Mouse (Mus musculus): ENCODE results near the gene Tbcb. TPM values are rescaled to one million over a fixed set of nuclear protein-coding genes. Genes with fewer than 3 reads are reported as not detected.
"Not testable (repeated sequence)": the region's sequence is repeated elsewhere in the genome, so short reads cannot be mapped to it uniquely, and the experiment has no call there.

Tbcb gene
- total RNA-seq, 2 experiments from 2014 or later: 29.8 to 31.5 TPM

DNA sequence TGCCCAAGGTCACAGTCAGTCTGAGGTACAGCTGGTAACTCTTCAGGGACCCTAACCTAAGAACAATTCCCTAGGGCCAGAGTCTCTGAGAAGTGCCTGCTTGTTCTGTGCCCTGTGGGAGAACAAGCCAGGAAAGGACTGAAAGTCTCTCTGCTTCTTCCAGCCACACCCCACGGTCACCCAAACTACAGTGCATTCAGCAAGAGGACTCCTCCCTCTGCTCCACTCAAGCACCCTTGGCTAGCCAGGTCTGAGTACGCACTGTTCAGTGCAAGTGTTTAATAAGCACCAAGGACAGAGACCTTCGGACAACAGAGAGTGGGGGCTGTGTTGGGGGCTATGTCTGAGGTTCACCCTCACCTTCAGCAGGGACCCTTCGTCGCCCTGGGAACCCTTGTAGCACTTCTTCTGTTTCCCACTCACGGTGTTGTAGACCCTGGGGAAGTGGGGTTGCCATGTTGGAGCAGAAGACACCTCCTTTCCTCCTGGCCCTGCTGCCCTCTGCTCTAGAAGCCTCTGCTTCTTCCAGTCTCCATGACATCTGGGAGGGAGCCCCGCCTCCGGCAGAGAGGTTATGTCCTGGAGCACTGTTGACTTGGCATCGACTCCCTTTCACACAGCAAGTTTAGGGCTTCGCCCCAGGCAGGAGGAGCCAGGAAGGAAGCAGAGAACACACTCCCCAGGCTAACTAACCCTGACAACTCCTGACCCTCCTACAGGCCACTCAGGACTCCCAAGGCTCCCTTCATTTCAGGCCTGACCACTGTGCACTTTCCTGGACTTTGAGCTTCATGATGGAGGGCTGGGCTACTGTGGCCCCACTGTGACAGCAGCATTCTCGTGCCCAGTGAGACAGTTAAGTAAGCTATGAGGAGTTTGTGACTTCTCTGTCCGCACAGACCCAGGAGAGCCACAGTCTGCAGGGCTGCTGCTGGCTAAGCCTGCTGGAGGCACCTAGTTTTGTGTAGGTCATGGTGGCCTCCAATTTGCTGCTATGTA, 20.2 kb upstream of the Tbcb start:
- intact Hi-C loops (cut with DNase I): no loop called here
- peak; percentile 70 for DNase-seq
- no peak for TF ChIP-seq CTCF (IDR thresholded peaks at IDR 0.05)
- peak overlapping the region; percentile 19 for H3K4me3 ChIP-seq
- H3K27ac ChIP-seq: peak overlapping the region; percentile 48

DNA sequence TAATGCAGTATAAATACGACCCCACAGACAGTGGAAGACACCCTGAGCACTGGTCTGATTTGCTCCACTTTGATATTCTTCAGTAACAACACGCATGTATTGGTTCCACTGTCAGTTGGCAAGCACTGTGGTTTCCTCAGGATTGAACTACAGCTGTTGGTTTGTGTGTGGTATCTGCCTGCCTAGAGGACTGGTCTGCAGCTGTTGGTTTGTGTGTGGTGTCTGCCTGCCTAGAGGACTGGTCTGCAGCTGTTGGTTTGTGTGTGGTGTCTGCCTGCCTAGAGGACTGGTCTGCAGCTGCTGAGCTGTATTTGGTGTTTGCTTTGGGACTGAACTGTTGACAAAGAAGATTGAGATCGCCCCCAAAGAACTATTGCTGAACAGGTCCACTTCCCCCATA, 5.3 kb upstream of the Tbcb start:
- H3K27ac ChIP-seq; DNase-seq; intact Hi-C loops (cut with DNase I); H3K4me3 ChIP-seq: not testable (repeated sequence)

DNA sequence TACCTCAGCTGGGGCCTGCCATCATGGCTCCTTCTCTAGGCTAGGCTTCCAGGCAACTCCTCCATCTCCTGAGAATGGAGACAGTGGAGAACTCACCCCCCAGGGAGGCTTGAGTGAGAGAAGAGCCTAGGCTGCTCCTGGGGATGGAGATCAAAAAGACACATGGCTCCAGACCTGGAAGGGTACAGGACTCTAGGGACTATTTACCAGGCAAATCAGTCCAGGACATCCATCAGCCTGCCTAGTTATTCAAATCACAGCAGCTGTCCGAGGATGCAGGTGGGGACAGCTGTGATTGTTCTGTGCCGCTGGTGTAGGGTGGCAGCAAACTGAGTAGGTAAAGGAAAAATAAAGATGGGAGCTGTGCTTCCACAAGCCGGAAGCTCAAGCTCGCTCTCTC, 3.6 kb upstream of the Tbcb start, which contains the start of gene Ovol3:
Gene Ovol3 (minus strand): TSS at position 101 of the 400 bp plus-strand sequence.
- H3K4me3 ChIP-seq: no peak within 1 kb of the TSS
- intact Hi-C loops (cut with DNase I): no loop called here
- TF ChIP-seq CTCF (IDR thresholded peaks at IDR 0.05): no peak

DNA sequence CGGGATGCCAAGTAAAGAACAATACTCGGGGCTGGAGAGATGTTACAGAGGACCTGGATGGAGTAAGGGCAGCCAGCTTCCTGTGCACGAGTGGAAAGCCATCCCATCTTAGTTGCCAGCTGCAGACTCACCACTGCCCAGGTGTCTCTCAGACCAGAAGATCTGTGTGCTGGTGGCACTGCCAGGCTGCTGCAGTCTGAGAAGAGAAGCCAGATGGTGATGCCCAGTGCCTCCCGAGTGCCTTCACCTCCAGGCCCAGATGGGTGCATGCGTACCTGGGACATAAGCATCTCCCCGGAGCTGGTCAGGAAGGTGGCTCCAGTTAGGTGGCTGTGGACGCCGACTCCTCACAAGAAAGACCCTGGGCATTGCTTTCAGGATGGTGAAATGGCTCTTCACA, 3.0 kb upstream of the Tbcb start:
- intact Hi-C loops (cut with DNase I): no loop called here
- no peak overlapping the region for H3K27ac ChIP-seq
- H3K4me3 ChIP-seq: no peak overlapping the region
- no peak for TF ChIP-seq CTCF (IDR thresholded peaks at IDR 0.05)
- no peak for DNase-seq

More for the DNA sequence above, 3.6 kb upstream of the Tbcb start, which contains the start of gene Ovol3:
- DNase-seq: no peak
- peak within 1 kb of the TSS; percentile 9; the same call in 1 of the 2 replicates for H3K27ac ChIP-seq

DNA sequence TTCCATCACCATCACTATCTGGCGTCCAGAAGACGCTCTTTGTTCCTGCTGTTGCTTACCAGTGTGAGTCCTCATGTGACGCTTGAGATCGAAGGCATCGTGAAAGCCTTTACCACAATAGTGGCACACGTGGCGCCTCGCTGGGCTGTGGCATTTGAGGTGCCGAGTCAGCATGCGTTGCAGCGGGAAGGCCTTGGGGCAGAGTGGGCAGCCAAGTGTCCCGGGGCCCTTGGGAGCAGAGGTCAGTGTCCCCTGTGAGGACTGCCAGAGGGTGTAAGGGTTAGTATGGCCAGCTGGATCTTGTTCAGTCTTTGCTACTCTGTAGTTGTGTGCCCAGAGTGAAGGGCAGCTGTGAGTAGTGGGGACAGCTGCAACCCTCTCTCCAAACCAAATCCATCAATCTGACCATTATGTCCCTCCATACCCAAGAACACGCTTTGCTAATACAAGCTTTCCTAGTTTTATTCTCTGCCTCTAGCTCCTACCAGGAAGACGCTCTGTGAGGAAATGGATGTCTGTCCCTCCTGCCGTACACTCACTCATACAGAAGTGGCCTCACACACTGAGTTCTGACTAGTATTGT, 2.3 kb upstream of the Tbcb start:
- Histone ChIP-seq H3K4me3 (no peak overlapping the region), H3K27ac (peak overlapping the region; percentile 28)
- peak; percentile 68 for DNase-seq
- no peak for TF ChIP-seq CTCF (IDR thresholded peaks at IDR 0.05)
- intact Hi-C loops (cut with DNase I): no loop called here

DNA sequence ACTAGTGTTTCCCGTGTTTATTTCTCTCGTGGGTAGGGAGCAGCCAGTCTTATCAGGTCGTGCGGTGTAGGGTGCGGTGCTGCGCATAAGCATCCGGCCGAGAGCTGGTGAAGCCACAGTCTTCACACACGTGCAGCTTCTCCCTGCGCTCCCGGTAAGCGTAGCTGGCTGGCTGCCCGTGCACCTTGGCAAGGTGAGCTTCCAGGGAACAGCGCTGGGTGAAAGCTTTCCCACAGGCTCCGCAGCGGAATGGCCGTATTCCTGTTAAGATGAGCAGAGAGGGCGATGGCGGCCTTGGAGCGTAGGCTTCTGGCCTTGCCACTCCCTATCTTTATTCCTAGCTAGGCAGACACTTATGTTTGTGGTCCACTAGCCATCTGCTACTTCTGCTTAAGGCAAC, 1.3 kb upstream of the Tbcb start:
- intact Hi-C loops (cut with DNase I): no loop called here
- no peak for TF ChIP-seq CTCF (IDR thresholded peaks at IDR 0.05)
- DNase-seq: no peak
- Histone ChIP-seq H3K27ac (peak overlapping the region; percentile 28), H3K4me3 (peak overlapping the region; percentile 83; the same call in 1 of the 2 replicates)

DNA sequence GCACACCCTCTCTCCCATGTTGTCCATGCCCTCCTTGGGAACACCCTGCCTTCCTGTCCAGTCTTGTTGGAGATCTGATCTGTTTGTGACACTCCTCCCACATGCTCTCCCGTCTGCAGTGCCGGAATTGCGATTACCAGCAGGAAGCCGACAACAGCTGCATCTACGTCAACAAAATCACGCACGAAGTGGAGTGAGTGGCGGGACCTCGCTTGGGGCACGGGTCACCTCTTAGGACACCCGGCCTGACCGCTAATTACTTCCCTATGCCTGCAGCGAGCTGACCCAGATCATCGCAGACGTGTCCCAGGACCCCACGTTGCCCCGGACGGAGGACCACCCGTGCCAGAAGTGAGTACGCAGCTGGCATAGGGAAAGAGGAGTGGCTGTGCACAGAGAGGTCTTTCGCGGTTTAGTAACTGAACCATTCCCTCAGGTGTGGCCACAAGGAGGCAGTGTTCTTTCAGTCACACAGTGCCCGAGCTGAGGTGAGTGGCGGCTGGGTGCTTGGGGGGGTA, 618 bp upstream of the Tbcb start:
- H3K27ac ChIP-seq: peak overlapping the region; percentile 98
- H3K4me3 ChIP-seq: peak overlapping the region; percentile 83
- intact Hi-C loops (cut with DNase I): loop anchor here (1.0 kb wide), 1 partner anchor 48 kb away; the partner anchor contains the start of genes Thap8 and Wdr62
- peak; percentile 47 for TF ChIP-seq CTCF (IDR thresholded peaks at IDR 0.05)
- DNase-seq: peak; percentile 65

DNA sequence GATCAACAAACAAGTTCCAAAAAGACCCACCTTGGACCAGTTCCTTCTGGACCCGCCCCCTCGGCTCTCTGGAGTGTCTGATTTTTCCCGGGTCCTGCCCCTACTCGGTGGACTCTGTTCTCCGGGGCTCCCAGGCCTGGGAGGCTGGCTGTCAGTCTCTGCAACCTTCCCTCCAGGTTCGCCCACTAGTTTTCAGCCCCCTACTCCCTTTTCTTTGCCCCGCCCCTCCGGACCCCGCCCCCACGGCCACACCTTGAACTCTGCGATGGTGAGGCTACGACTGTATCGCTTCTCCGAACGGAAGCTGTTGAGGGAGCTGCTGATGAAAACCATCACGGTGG, 774 bp downstream of the Tbcb start:
- no peak for TF ChIP-seq CTCF (IDR thresholded peaks at IDR 0.05)
- intact Hi-C loops (cut with DNase I): no loop called here
- Histone ChIP-seq H3K27ac (peak overlapping the region; percentile 98), H3K4me3 (peak overlapping the region; percentile 83)
- DNase-seq: no peak

DNA sequence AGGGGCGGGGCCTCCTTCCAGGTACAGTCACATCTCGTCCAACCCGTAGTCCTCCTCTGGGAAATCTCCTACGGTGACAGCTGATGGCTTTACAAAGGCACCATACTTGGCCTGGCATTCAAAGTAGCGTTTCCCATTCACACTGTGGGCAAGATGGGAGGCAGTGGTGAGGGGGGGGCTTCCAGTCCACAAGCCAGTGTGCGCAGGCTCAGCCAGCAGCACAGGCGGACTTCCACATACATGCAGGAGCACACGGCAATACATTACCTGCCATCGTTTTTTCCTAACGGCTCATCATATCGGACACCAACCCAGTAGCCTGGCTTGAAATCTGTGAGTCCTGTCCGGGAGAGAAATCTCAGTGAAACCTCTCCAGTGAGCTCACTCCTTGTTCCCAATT, 7.9 kb downstream of the Tbcb start:
- intact Hi-C loops (cut with DNase I): no loop called here

DNA sequence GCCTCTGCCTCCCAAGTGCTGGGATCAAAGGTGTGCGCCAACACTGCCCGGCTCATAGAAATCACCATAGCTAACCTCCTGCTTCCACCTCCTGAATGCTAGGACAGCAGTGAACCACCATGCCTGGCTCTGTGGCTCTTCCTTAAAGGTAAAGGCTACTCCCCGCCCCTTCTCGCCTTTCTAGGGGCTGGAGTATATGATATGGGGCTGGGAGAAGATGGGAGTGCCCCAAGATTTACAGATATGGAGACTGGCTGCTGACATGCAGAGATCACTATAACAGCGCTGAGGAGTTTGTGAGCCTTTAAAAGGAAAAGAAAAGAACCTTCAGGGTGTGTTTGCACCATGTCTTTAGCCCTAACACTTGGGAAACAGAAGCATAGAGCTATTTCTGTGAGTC, 9.9 kb downstream of the Tbcb start:
- H3K27ac ChIP-seq: no peak overlapping the region
- no peak overlapping the region for H3K4me3 ChIP-seq
- DNase-seq: no peak
- intact Hi-C loops (cut with DNase I): no loop called here
- no peak for TF ChIP-seq CTCF (IDR thresholded peaks at IDR 0.05)

More for the DNA sequence above, 7.9 kb downstream of the Tbcb start:
- Histone ChIP-seq H3K27ac (no peak overlapping the region), H3K4me3 (no peak overlapping the region)
- no peak for DNase-seq
- TF ChIP-seq CTCF (IDR thresholded peaks at IDR 0.05): no peak

DNA sequence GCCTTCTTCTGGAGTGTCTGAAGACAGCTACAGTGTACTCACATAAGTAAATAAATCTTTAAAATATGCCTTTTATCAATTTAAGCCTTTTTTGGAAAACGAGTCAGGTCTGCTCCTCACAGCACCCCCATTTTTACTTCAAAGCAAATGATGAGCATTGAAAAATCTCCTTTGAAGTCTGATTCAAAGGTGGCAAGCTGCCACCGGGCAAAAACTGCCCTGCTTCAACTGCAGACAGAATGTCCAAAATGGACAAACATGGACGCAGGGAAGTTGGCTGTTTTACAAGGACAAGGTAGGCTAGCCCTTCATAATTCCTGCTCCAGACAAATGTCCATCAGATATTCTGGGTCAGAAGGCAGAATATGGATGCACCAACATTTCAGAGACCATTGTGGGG, 10.6 kb downstream of the Tbcb start:
- no peak for DNase-seq
- intact Hi-C loops (cut with DNase I): no loop called here
- no peak for TF ChIP-seq CTCF (IDR thresholded peaks at IDR 0.05)

DNA sequence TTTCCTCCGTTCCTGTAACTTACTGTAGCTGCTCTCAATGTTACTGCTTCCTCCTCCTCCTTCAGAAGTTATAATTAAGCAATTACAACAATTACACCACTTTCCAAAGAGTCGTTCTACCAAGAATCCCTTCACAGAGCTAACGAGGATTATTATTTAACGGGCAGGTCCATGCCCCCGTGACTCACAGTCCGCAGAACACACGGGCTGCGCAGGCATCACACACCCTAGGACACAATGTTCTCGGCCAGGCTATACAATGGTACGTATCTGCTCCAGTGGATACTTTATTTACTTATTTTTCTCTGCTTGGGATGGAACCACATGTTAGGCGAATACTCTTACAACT, 12.1 kb downstream of the Tbcb start:
- Histone ChIP-seq H3K4me3 (peak overlapping the region; percentile 79), H3K27ac (peak overlapping the region; percentile 88)
- DNase-seq: no peak
- intact Hi-C loops (cut with DNase I): no loop called here
- no peak for TF ChIP-seq CTCF (IDR thresholded peaks at IDR 0.05)

More for the DNA sequence above, 10.6 kb downstream of the Tbcb start:
- no peak overlapping the region for H3K27ac ChIP-seq
- no peak overlapping the region for H3K4me3 ChIP-seq
